Mouse (Mus musculus): Measurements from ENCODE around the gene Usp54.

Usp54 gene

DNA sequence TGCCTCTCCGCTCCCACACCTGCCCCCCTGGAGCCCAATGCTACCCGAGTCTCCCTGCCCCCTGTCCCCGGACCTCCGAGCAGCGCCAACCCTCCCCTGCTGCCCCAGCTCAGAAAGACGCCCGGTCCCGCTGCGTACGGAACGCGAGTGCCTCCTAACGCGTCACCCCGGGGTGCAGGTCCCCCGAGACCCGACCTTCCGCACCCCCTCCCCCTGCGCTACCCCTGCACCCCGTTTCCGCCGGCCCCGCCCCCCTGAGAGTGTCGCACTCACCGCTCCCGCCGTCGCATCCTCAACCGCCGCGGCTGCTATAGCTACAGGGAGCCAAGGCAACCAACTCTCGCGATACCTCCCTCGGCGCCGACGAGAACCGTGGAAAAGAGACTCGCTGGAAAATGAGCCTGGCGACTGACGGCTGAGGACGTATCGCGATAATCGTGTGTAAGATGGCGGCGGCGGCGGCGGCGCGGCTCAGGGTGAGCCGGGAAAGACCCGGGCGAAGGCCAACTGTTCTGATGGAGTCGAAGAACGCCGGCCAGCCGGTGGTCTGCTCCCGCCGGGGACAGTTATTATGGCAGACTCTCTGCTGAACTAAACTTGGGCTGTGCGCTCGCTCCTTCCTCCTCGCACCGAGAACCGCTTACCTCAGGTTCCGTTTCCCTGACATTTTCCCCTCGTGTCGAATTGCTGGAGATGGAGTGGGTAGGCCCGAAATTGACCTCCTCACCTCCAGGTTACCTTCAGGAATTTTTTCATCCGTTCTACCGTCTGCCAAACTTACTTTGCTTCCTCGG is at the start of gene Usp54:
Gene Usp54, minus strand, starts transcription at position 420 of the 794 bp plus-strand sequence.
- DNase-seq: peak; percentile 99

DNA sequence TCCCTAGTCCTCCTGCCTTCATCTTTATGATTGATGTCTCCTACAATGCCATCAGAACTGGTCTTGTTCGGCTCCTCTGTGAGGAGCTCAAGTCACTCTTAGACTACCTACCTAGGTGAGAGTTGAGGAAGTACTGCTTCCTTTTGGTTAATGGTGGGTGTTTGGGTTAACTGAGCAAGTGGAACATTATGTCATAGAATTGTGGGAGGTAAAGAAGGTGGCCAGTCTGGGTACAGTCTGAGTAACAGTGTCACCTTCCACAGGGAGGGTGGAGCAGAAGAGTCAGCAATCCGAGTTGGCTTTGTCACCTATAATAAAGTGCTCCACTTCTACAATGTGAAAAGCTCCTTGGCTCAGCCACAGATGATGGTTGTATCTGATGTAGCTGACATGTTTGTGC is 48.1 kb upstream of the Usp54 start:
- no peak for DNase-seq

DNA sequence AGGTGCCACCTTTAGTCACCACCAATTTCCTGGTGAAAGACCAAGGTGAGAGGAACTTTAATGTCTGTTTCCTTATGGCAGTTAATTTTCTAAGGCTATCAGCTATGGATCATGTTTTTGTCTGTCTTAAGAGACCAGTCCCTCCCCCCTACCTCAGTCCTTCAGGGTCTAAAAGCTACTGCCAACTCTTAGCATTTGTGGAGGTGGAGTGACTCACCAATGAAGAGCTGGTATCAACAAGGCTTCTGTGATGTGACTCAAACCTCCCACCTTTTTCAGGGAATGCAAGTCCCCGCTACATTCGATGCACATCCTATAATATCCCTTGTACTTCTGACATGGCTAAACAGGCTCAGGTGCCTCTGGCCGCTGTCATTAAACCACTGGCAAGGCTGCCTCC is 45.7 kb upstream of the Usp54 start:
- DNase-seq: no peak

DNA sequence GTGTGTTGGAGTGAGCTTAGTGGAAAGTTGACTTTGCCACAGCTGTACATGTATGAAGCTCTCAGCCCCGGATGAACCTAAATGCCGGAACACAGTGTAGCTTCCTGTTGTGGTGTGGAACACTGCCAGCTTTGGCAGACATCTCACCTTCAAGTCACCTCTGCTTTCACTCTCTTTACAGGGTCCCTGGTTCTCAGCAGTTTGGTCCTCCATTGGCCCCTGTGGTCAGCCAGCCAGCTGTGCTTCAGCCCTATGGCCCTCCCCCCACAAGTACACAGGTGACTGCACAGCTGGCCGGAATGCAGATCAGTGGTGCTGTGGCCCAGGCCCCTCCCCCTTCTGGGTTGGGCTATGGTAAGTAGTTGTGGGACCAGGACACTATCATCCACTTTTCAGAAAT is 41.6 kb upstream of the Usp54 start:
- peak; percentile 32 to 56 for DNase-seq

DNA sequence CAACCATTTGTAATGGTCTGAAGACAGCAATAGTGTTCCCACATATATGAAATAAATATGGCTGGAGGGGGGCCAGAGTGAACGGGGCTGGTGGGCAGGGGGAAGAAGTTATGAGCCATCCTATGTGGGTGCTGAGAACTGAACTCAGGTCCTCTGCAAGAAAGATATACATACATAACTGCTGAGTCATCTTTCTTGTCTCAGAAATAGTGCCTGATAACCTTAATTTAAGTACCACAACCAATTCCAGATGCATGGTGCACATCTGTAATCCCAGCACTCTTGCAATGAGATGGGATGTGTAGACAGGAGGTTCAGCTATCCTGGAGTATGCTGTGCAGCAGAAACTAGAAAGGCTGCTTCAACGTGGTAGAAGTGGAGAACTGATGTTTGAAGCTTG is 40.9 kb upstream of the Usp54 start:
- no peak for DNase-seq

DNA sequence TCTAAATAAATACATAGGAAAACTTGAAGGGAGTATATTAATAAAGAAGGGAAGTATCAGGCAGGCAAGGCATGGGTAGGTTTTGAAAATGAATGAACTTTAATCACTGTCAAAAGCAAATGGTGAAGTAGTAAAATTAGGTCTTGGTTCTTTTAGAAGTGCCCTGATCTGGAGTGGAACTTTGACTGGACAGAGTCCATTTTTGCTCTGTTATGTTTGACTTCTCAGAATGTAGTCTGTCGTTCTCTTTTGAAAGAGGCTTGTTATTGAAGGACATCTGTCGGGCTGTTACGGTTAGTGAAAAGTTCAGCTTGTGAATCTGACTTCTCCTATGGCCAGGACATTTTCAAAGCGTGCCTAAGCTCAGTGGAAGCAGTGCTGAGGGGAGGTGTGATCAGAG is 37.0 kb upstream of the Usp54 start:
- DNase-seq: no peak

DNA sequence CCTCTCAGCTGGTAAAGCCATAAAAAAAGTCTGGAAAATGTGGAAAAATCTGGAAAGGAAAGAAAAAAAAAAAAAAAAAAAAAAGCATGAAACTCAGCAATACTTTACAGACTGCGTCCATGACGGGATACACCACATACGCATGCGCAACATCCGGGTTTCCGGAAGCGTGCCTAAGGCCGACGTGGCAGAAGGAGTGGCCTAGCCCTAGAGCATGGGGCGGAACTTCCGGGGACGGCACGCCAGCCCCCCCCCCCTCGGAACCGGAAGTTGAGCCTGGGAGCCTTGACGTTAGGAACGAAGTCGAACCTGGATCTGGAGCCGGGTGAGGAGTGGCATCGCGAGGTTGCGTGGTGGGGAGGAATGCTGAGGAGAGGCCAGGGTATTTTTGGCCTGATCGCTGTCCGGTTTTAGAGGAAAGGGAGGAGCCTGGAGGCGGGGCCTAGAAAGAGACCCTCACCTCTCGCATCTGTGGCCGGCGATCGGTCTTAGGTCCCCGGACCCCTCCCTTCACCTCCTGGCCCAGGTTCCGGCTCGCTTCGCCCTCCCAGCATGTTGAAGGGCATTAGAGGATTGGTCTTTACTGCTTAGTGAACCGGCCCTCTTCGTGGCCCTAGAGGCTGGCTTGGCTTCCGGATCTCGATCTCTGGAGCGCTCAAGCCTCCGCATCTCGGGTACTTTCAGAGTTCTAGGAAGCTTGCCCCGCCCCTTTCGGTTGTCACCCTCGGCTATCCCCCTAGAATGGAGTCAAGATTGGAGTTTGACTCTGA is 33.4 kb upstream of the Usp54 start, which contains the start of gene Sec24c:
Gene Sec24c, plus strand, starts transcription at position 245 of the 770 bp plus-strand sequence.
- peak; percentile 99 for DNase-seq

DNA sequence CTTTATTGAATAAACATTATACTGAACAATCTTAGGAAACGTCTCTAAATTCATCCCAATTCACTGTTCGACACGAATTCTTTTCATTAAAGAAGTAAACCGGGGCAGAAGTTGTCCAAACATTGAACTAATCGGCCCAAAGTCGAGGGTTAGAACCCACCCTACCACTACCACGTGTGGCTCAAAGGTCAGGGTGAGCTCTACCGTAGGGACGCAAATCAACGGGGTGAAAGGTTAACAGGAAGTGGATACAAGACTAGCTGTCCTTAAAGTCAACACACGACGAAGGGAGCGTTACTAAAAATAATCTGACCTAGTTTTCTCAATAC is 32.8 kb upstream of the Usp54 start:
- peak; percentile 42 to 61 for DNase-seq

DNA sequence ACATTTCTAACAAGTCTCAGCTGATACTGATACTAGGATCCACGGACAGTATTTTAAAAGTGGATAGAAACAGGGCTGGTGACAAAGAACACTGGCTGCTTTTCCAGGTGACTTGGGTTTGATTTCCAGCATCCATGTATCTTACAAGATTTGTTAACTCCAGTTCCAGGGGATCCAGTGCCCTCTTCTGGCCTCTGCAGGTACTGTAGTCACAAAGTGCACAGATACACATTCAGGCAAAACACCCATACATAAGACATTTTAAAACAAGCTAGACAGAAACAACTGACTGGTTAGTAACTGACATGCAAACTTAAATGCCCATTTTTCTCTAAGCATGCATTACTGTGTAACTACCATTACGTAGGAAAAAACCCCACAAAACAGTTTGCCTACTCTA is 32.1 kb upstream of the Usp54 start:
- DNase-seq: peak; percentile 68 to 76

DNA sequence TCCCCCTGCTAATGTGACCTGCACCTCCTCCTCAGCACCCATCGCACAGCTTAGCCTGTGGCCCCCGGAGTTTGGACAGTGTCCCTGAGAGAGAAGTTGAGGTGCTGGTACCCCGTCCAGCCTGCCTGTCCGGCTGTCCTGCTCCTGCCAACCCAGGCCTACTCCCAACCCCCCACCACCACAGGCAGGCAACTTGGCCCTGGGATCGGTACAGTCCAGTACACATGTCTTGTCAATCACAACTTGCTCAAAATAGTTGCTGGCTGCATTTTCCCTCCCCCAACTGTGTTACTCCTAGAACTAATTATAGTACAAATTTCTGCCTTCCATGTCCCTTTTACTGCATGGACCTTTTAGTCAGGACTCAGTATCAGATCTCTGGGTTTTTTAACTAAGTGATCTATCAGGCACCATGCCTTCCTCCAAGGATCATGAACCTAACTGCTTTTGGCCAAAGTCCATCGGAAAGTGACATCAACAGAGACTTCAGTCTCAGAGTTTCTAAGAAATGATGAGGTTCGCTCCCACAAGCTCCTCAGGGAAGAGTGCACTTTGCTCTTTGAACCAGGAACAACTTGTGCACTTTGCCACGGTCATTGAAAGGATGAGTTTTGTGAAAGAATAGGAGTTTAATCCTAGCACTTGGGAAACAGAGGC is 27.4 kb upstream of the Usp54 start, which contains the start of gene Synpo2l:
Gene Synpo2l, minus strand, starts transcription at position 201 of the 657 bp plus-strand sequence.
- DNase-seq: no peak

DNA sequence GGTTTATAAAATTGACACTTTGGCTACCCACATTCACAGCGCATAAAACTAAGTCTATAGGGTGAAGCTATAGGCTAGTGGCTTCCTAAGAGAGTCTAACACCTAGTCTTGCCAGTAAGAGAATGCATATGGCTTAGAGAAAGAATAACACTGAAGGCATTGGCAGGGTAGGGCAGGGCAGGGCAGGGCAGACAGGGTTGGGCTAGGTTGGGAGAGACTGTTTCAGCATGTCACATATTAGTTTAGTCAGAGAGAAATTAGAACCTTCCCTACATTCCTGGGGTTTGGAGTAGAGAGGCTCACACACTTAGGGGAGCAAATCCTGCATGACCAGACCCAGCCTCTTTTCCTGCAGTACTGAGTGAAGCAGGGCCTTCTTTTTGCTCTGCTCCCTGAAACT is 26.6 kb upstream of the Usp54 start:
- DNase-seq: no peak

DNA sequence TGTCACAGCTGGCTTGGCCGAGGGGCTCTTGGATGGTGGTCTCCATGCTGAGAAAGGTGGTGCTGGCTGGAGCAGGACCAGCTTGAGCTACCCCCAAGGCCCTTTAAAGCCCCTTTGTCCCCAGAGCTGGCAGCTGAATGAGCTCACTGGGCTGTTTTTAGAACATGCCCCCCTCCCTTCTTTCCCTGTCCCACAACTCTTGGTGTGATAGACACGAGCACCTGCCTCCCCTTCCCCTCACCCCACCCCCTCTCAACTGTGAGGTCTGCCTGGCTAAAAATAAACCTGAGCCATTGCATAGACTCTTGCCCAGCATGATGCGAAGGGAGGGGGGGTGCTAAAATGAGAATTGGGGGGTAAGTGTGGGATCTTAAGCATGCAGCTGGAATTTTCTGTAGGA is 23.6 kb upstream of the Usp54 start:
- no peak for DNase-seq

DNA sequence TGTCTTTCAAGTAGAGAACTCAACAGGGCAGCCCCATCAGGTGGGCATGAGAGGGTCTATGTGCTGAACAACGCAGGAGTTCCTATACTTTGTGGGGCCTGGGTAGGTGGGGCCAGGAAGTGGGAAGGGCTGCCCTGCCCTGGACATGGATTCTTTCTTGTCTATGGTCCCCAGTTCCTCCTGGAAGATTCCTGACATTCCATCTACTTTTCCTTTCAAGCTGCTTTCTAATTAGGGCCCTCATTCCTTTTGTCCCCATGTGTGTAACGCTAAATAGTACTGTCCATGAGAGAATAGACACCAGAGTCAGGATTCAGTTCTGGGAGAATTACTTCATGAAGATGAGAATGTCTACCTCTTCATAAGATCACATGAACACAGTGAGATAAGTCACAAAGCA is 22.7 kb upstream of the Usp54 start:
- DNase-seq: no peak

DNA sequence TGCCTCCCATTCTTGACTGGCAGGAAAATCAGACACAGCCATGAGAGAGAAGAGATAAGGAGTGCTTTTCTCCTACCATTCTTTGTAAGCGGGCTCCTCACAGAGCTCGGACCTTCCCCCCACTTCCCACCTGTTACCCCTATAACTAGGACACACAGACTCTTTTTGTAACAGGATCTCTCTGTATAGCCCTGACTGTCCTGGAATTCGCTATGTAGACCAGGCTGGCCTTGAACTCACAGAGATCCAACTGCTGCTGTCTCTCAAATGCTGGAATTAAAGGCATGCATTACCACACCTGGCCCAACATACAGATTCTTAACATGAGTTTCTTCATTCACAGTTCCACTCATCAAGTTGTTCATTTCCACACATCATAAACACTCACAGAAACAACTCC is 21.9 kb upstream of the Usp54 start:
- DNase-seq: no peak

DNA sequence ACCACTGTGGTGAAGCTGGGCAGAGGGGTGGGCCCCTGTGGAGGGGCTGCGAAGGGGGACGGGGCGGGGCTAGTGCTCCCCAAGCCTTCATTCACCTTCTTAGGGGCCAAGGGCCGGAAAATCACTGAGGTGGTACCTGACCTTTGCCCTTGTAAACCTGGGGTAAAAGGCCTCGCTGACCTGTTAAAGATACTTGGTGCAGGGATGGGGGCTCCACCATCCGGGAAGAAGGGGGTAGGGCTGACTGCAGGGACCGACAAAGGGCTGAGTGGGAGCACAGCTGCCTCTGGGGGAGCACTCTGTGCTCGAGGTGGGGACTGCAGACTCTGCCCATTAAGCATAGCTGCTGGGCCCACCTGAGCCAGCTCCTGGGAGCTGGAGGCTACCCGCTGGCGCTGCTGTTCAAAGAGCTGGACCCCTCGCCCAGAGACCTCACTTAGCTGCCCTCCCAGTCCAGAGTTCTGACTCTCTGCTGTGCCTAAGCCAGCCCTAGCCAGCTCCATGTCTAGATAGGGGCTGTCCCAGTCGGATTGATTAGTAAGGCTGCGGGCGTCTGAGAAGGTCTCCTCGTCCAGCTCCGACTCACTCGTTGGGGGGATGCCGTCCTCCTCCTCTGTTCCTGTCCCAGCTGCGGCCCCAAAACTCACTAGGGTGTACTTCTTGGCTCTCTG is 20.9 kb upstream of the Usp54 start:
- no peak for DNase-seq

DNA sequence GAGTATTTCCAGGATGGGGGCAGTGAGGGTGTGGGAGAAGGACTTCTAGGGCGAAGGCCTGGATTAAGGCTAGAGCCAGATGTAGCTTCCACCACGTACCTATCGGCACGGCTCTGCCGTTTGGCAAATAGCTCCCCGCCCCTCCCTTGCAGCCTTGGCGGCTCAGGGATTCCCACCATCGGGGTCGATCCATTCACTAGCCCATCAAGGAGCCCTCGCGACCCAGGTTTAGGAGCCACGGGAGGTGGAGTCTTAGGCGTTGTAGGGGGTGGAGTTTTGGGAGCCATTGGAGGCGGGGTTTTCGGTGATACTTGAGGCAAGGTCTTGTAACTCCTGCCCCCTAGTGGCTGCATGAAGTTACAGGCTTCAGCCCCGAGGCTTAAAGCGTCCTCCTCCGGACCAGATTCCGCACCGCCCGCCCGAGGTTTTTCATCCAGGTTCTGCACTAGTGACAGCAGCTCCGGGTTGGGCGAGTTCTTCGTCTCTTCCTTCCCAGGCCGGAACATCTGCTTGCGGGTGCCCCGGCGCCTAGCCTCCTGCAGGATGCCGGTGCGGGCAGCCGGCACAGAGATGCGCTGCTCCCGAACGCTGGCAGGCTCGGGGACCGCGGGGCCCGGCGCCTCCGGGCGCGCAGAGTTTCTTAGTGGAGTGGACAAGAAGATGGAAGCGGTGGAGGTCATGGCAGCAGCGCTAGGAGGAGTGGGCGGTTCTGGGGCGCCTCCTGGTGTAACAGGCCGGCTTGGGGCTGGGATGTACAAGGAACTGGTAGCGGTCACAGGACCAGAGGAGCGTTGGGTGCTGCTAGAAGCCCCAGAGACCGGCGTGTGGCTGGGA is 20.2 kb upstream of the Usp54 start:
- DNase-seq: peak; percentile 92 to 96

DNA sequence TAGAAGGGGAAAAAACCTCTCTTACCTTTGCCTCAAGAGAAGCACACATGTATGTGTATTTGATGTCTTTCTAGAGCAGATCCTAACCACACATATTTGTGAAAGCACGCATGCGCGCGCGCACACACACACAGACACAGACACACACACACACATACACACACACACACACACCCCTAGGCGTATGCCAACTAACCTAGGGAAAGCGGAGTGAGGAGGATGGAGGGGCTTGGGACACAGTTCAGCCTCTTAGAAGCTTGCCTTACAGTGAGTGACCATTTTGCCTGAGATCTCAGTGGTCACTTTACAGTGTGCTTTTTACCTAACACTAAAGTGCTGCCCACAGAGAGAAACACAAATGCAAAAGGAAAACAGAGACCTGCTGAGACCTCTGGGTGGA is 18.8 kb upstream of the Usp54 start:
- DNase-seq: no peak

DNA sequence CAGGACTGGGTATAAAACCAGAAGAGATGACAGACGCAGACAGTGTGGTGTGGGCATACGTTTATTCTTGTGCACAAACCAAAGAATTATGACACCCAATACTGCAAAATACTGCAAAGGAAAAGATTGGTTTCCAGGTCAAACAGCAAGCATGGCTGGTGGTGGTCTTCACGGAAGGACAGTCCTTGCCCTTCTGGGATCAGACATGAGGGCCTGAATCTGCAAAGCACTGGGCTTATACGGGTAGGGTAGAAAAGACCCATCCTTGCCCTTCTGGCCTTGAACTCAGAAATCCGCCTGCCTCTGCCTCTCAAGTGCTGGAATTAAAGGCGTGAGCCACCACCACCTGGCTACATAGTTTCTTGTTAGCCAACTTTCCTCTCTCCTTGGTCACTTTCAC is 18.0 kb upstream of the Usp54 start:
- DNase-seq: no peak

DNA sequence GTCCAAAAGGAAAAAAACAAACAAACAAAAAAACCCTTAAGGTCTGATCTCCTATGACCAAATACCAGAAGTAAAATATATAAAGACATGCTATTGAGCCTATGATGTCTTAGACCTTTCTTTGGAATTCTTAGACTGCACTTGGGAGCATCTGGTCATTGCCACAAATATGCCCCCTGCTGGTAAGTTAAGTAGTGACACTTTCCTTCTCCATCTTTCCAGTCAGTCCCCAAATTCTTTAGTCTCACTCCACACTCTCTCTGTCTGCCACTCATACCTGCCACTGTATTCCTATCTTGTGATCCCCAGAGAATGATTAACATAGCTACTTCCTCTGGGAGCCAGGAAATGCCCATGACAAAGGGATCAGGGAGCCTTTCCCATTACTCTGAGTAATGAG is 17.5 kb upstream of the Usp54 start:
- peak in 1 of 2 experiments; percentile 45 for DNase-seq

DNA sequence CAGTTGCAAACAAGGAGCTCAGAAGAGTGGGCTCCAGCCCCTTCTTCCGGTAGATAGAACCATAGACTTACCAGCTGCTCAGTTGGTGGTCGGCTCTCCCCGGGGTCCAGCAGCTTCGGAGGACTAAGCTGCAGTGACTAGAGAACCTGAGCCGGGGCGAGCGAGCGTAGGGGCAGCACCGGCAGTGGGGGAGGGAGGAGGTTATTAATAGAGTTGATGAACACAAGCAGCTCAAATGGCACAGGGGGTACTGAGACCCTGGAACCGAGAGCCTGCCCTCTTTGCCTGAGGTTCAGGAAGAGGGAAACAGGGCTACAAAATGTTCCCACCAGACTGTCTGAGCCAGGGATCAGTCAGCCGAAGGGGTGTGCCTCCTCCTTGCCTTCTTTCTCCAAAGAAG is 15.5 kb upstream of the Usp54 start, which contains the start of gene Myoz1:
Gene Myoz1, minus strand, starts transcription at position 180 of the 400 bp plus-strand sequence.
- peak in 1 of 2 experiments; percentile 15 for DNase-seq

DNA sequence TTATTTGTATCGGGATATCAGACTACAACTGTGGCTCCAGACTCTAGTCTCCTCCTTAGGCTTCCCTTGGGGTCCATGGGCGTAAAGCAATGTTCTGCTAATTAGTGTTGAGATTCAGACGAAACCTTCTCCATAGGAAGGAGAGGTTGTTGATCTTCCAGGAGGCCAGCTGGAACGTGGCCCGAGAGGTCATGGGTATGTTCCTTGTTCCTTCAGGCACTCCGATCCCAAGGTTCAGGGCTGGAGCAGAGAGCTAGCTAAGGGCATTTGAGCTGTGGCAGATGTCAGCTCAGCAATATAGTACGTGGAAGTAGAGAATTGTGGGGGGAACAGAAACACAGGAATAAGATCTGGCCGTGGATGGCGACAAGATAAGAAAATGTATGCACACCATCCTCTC is 14.9 kb upstream of the Usp54 start:
- DNase-seq: peak; percentile 36 to 56

Data from kidney, postnatal 4 days (tissue).